Mouse (Mus musculus) lung, embryonic 14.5 days (tissue): ENCODE results near the gene Gm10112. TPM values are rescaled to one million over a fixed set of nuclear protein-coding genes. Genes with fewer than 3 reads are reported as not detected.
A peak's percentile ranks its signal among the peaks of the same experiment; 100 is the strongest.

Source experiments
- ATAC-seq: fragments of 200-750 bp; cut with Nextera tagmentation; 2 replicates; pipeline ENCODE4 v1.8.0; 2017; ENCODE audit warnings: mild to moderate bottlenecking, moderate TSS enrichment, moderate library complexity; ENCODE audit not compliant: insufficient read depth
- DNase-seq: peaks from one replicate; pipeline ENCODE4 v3.0.0-alpha.2; 2015
- H3K27ac ChIP-seq: fragments of 300-500 bp; sonication (generic); 2 replicates; pipeline ENCODE4 v1.5.1; 2014; ENCODE audit warnings: low read depth, mild to moderate bottlenecking, moderate library complexity
- H3K27me3 ChIP-seq: fragments of 300-500 bp; sonication (generic); 2 replicates; pipeline ENCODE4 v1.6.1; 2014; ENCODE audit warnings: low read length, control low read depth; ENCODE audit not compliant: insufficient read depth
- H3K36me3 ChIP-seq: fragments of 300-500 bp; sonication (generic); 2 replicates; pipeline ENCODE4 v1.6.1; 2014; ENCODE audit warnings: control low read depth; ENCODE audit not compliant: insufficient read depth
- H3K4me1 ChIP-seq: fragments of 300-500 bp; sonication (generic); 2 replicates; pipeline ENCODE4 v1.6.1; 2014; ENCODE audit warnings: antibody characterized with exemption, control low read depth; ENCODE audit not compliant: insufficient read depth
- H3K4me2 ChIP-seq: fragments of 300-500 bp; sonication (generic); 2 replicates; pipeline ENCODE4 v1.6.1; 2014; ENCODE audit warnings: mild to moderate bottlenecking
- H3K4me3 ChIP-seq: fragments of 300-500 bp; sonication (generic); 2 replicates; pipeline ENCODE4 v1.5.1; 2014; ENCODE audit warnings: low read depth, low read length
- H3K9ac ChIP-seq: fragments of 300-500 bp; sonication (generic); 2 replicates; pipeline ENCODE4 v1.6.1; 2014
- H3K9me3 ChIP-seq: fragments of 300-500 bp; sonication (generic); 2 replicates; pipeline ENCODE4 v1.6.1; 2016; ENCODE audit warnings: low read depth, low read length, control low read depth
- CTCF ChIP-seq: IDR thresholded peaks from 2 replicates; pipeline ENCODE4 v1.5.1; 2016; ENCODE audit warnings: antibody characterized with exemption, low read depth
- WGBS: fragments of 180-500 bp; shearing (Covaris S2); extraction: QIAGEN DNeasy Blood & Tissue Kit; methylation state at CpG from one replicate; pipeline ENCODE4 v1.1.7; 2014; 5-methylcytosine and 5-hydroxymethylcytosine counted together
- polyA plus RNA-seq: library from polyadenylated mRNA; unstranded; fragments of >200 nt; fragmentation: Nextera tagmentation; extraction: Ambion mirVana; gene quantifications from 2 replicates; pipeline ENCODE4 v1.2.1, GENCODE M21; 2014

The Gm10112 gene
- not detected in 2 replicates for polyA plus RNA-seq

- Histone ChIP-seq H3K27me3 (no peaks in the 10 kb centered on the region), H3K9me3 (no peaks in the 10 kb centered on the region), H3K27ac (no peak within 1 kb of the TSS), H3K4me1 (no peaks in the 10 kb centered on the region), H3K36me3 (no peaks in the 10 kb centered on the region), H3K4me2 (no peak within 1 kb of the TSS), H3K9ac (no peak within 1 kb of the TSS), H3K4me3 (no peak within 1 kb of the TSS)
- no peak for TF ChIP-seq CTCF
- 92% methylated on average over 3 of the region's 3 CpGs for WGBS
- DNase-seq (no peak), ATAC-seq (no peak)
These were observed at the start of gene Gm10112 for GRCm38 (mm10) chrX:111168040-111168439. TSS of gene Gm10112 (plus strand) at chrX:111168340.

GRCm38 (mm10) chrX:111189574-111189973 is 21.4 kb downstream of the Gm10112 start:
- Histone ChIP-seq H3K4me1 (no peaks in the 10 kb centered on the region), H3K9ac (no peak overlapping the region), H3K9me3 (no peaks in the 10 kb centered on the region), H3K27me3 (no peaks in the 10 kb centered on the region), H3K4me2 (no peak overlapping the region), H3K36me3 (no peaks in the 10 kb centered on the region), H3K4me3 (no peak overlapping the region), H3K27ac (no peak overlapping the region)
- 56% methylated on average over 1 of the region's 1 CpGs for WGBS
- TF ChIP-seq CTCF, result no peak
- no peak for ATAC-seq
- peak; percentile 1 for DNase-seq

- Histone ChIP-seq H3K4me3 (no peak overlapping the region), H3K36me3 (no peaks in the 10 kb centered on the region), H3K4me2 (no peak overlapping the region), H3K9me3 (no peaks in the 10 kb centered on the region), H3K4me1 (no peaks in the 10 kb centered on the region), H3K27ac (no peak overlapping the region), H3K27me3 (no peaks in the 10 kb centered on the region), H3K9ac (no peak overlapping the region)
- ATAC-seq (no peak), DNase-seq (peak; percentile 66)
- 4% methylated on average over 2 of the region's 2 CpGs for WGBS
- peak; percentile 54 for TF ChIP-seq CTCF
These were observed 28.2 kb downstream of the Gm10112 start for GRCm38 (mm10) chrX:111196376-111196775.

GRCm38 (mm10) chrX:111210225-111210624 is 42.1 kb downstream of the Gm10112 start:
- no peaks in the 10 kb centered on the region for H3K36me3 ChIP-seq
- TF ChIP-seq CTCF, result peak; percentile 75
- no peaks in the 10 kb centered on the region for H3K4me1 ChIP-seq
- WGBS, result 13% methylated on average over 5 of the region's 5 CpGs
- ATAC-seq (no peak), DNase-seq (peak; percentile 74)
- no peak overlapping the region for H3K27ac ChIP-seq
- H3K4me3 ChIP-seq, result no peak overlapping the region
- no peaks in the 10 kb centered on the region for H3K27me3 ChIP-seq
- no peak overlapping the region for H3K4me2 ChIP-seq
- no peaks in the 10 kb centered on the region for H3K9me3 ChIP-seq
- H3K9ac ChIP-seq, result no peak overlapping the region

Other genes with a start within 250 kb of the Gm10112 start
- not detected in 2 replicates for gene Cylc1, start 57.9 kb upstream of the Gm10112 start, polyA plus RNA-seq